Mouse (Mus musculus): ENCODE results near the gene Cyp2c23. TPM values are rescaled to one million over a fixed set of nuclear protein-coding genes. Genes with fewer than 3 reads are reported as not detected.

Cyp2c23 gene
- polyA plus RNA-seq (2014; fragmentation: Nextera tagmentation; extraction: Ambion mirVana), result not detected in 2 replicates

GRCm38 (mm10) chr19:44028972-44029371 is at the start of gene Cyp2c23:
Gene Cyp2c23 (minus strand): TSS chr19:44029208.
- ATAC-seq (ENCODE audit: low FRiP score), result no peak
- H3K4me1 ChIP-seq (ENCODE audit: control insufficient read depth, insufficient read depth, low read length), result no peaks in the 10 kb centered on the region
- H3K9ac ChIP-seq (ENCODE audit: low read length), result no peak within 1 kb of the TSS
- H3K36me3 ChIP-seq (ENCODE audit: control insufficient read depth, insufficient read depth, low read length), result no peaks in the 10 kb centered on the region
- no peaks in the 10 kb centered on the region for H3K9me3 ChIP-seq (ENCODE audit: control insufficient read depth, low read length)
- H3K27ac ChIP-seq (ENCODE audit: low read depth, low read length), result no peak within 1 kb of the TSS
- no peak within 1 kb of the TSS for H3K4me3 ChIP-seq (ENCODE audit: low read depth, low read length)
- no peaks in the 10 kb centered on the region for H3K27me3 ChIP-seq (ENCODE audit: control insufficient read depth, insufficient read depth, low read length)
- no peak within 1 kb of the TSS for H3K4me2 ChIP-seq
- 70% methylated on average over 7 of the region's 8 CpGs for WGBS
- no peak for DNase-seq (ENCODE audit: low spot score, missing footprints)

- no peak for DNase-seq (ENCODE audit: low spot score, missing footprints)
- Histone ChIP-seq H3K36me3 (ENCODE audit: control insufficient read depth, insufficient read depth, low read length) (peaks cover 7% of the 10 kb centered on the region; the same call in 1 of the 2 replicates), H3K4me3 (ENCODE audit: low read depth, low read length) (no peak overlapping the region), H3K9me3 (ENCODE audit: control insufficient read depth, low read length) (no peaks in the 10 kb centered on the region), H3K27me3 (ENCODE audit: control insufficient read depth, insufficient read depth, low read length) (no peaks in the 10 kb centered on the region), H3K4me2 (no peak overlapping the region), H3K27ac (ENCODE audit: low read depth, low read length) (no peak overlapping the region), H3K9ac (ENCODE audit: low read length) (no peak overlapping the region), H3K4me1 (ENCODE audit: control insufficient read depth, insufficient read depth, low read length) (no peaks in the 10 kb centered on the region)
- ATAC-seq (ENCODE audit: low FRiP score), result no peak
- WGBS, result 93% methylated on average over 4 of the region's 4 CpGs
These were observed 48.0 kb upstream of the Cyp2c23 start for GRCm38 (mm10) chr19:44077024-44077423.

DNA sequence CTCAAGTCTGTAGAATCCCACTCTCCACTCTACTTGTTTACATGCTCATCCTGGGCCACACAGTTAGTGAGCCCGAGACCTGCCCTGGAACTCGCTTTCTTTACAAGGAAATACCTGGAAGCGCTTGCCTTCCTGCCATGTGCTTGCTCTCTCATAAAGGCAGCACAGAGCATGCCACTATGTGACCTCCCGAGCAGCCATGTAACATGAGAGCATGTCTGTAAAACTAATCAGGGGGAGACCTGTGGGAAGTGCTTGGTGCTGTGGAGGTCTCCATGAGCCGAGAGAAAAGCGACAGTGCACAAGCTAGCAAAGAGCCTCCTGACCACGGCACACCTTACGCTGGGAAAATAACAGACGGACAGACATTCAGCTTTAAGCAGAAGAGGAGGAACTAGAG is 47.4 kb upstream of the Cyp2c23 start:
- no peaks in the 10 kb centered on the region for H3K4me1 ChIP-seq (ENCODE audit: control insufficient read depth, insufficient read depth, low read length)
- DNase-seq (ENCODE audit: low spot score, missing footprints) (no peak), ATAC-seq (ENCODE audit: low FRiP score) (no peak)
- no peak overlapping the region for H3K4me2 ChIP-seq
- 91% methylated on average over 9 of the region's 9 CpGs for WGBS
- H3K9me3 ChIP-seq (ENCODE audit: control insufficient read depth, low read length), result no peaks in the 10 kb centered on the region
- no peak overlapping the region for H3K4me3 ChIP-seq (ENCODE audit: low read depth, low read length)
- H3K9ac ChIP-seq (ENCODE audit: low read length), result no peak overlapping the region
- no peaks in the 10 kb centered on the region for H3K27me3 ChIP-seq (ENCODE audit: control insufficient read depth, insufficient read depth, low read length)
- no peak overlapping the region for H3K27ac ChIP-seq (ENCODE audit: low read depth, low read length)
- peaks cover 7% of the 10 kb centered on the region; the same call in 1 of the 2 replicates for H3K36me3 ChIP-seq (ENCODE audit: control insufficient read depth, insufficient read depth, low read length)

- Histone ChIP-seq H3K4me3 (ENCODE audit: low read depth, low read length) (no peak overlapping the region), H3K27me3 (ENCODE audit: control insufficient read depth, insufficient read depth, low read length) (no peaks in the 10 kb centered on the region), H3K9ac (ENCODE audit: low read length) (no peak overlapping the region), H3K36me3 (ENCODE audit: control insufficient read depth, insufficient read depth, low read length) (peaks cover 6% of the 10 kb centered on the region; the same call in 1 of the 2 replicates), H3K9me3 (ENCODE audit: control insufficient read depth, low read length) (no peaks in the 10 kb centered on the region), H3K27ac (ENCODE audit: low read depth, low read length) (no peak overlapping the region), H3K4me1 (ENCODE audit: control insufficient read depth, insufficient read depth, low read length) (no peaks in the 10 kb centered on the region; the same call in 1 of the 2 replicates), H3K4me2 (no peak overlapping the region)
- no peak for ATAC-seq (ENCODE audit: low FRiP score)
- no peak for DNase-seq (ENCODE audit: low spot score, missing footprints)
- WGBS, result 88% methylated on average over 11 of the region's 11 CpGs
These were observed 46.0 kb upstream of the Cyp2c23 start for GRCm38 (mm10) chr19:44074986-44075385.

DNA sequence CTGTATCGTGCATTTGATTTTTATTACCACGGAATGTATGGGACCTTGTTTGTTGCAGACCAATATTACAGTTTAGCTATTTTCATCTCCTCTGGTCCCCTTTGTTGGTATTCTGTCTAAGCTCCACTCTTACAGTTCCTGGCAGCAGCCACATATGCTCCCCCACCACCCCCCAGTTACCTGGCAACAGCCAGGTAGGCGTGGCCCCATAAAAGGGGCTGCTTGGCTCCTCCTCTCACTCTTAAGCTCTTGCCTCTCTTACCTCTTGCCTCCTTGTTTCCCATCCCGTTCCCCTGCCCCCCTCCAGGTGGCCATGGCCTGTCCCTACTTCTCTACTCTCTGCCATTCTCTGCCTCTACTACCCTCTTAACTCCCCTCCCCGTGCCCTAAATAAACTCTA is 42.2 kb upstream of the Cyp2c23 start:
- Histone ChIP-seq H3K27me3 (ENCODE audit: control insufficient read depth, insufficient read depth, low read length) (no peaks in the 10 kb centered on the region), H3K9ac (ENCODE audit: low read length) (no peak overlapping the region), H3K4me1 (ENCODE audit: control insufficient read depth, insufficient read depth, low read length) (peaks cover 5% of the 10 kb centered on the region), H3K9me3 (ENCODE audit: control insufficient read depth, low read length) (no peaks in the 10 kb centered on the region), H3K4me2 (no peak overlapping the region), H3K36me3 (ENCODE audit: control insufficient read depth, insufficient read depth, low read length) (no peaks in the 10 kb centered on the region), H3K4me3 (ENCODE audit: low read depth, low read length) (no peak overlapping the region), H3K27ac (ENCODE audit: low read depth, low read length) (no peak overlapping the region)
- ATAC-seq (ENCODE audit: low FRiP score) (no peak), DNase-seq (ENCODE audit: low spot score, missing footprints) (no peak)
- WGBS, result 57% methylated on average over 5 of the region's 5 CpGs

- H3K4me1 ChIP-seq (ENCODE audit: control insufficient read depth, insufficient read depth, low read length), result peaks cover 5% of the 10 kb centered on the region
- peak overlapping the region; percentile 39 for H3K4me3 ChIP-seq (ENCODE audit: low read depth, low read length)
- no peaks in the 10 kb centered on the region for H3K27me3 ChIP-seq (ENCODE audit: control insufficient read depth, insufficient read depth, low read length)
- WGBS, result 10% methylated on average over 4 of the region's 4 CpGs
- no peak for ATAC-seq (ENCODE audit: low FRiP score)
- peak overlapping the region; percentile 57 for H3K9ac ChIP-seq (ENCODE audit: low read length)
- no peaks in the 10 kb centered on the region for H3K9me3 ChIP-seq (ENCODE audit: control insufficient read depth, low read length)
- H3K36me3 ChIP-seq (ENCODE audit: control insufficient read depth, insufficient read depth, low read length), result no peaks in the 10 kb centered on the region
- no peak overlapping the region for H3K27ac ChIP-seq (ENCODE audit: low read depth, low read length)
- H3K4me2 ChIP-seq, result peak overlapping the region; percentile 95
- DNase-seq (ENCODE audit: low spot score, missing footprints), result no peak
These were observed 40.9 kb upstream of the Cyp2c23 start for GRCm38 (mm10) chr19:44069914-44070232.

- peak; percentile 99 for DNase-seq (ENCODE audit: low spot score, missing footprints)
- H3K4me1 ChIP-seq (ENCODE audit: control insufficient read depth, insufficient read depth, low read length), result peaks cover 5% of the 10 kb centered on the region
- H3K4me2 ChIP-seq, result peak within 1 kb of the TSS; percentile 95
- H3K4me3 ChIP-seq (ENCODE audit: low read depth, low read length), result peak within 1 kb of the TSS; percentile 39
- H3K27ac ChIP-seq (ENCODE audit: low read depth, low read length), result no peak within 1 kb of the TSS
- H3K9ac ChIP-seq (ENCODE audit: low read length), result peak within 1 kb of the TSS; percentile 57
- H3K27me3 ChIP-seq (ENCODE audit: control insufficient read depth, insufficient read depth, low read length), result no peaks in the 10 kb centered on the region
- H3K36me3 ChIP-seq (ENCODE audit: control insufficient read depth, insufficient read depth, low read length), result no peaks in the 10 kb centered on the region
- under 1% methylated on average over 73 of the region's 75 CpGs for WGBS
- no peaks in the 10 kb centered on the region for H3K9me3 ChIP-seq (ENCODE audit: control insufficient read depth, low read length)
- peak; percentile 94 for ATAC-seq (ENCODE audit: low FRiP score)
These were observed 40.3 kb upstream of the Cyp2c23 start, which contains the start of gene Erlin1 for GRCm38 (mm10) chr19:44069121-44069913. Gene Erlin1 (minus strand): TSS chr19:44069785.

DNA sequence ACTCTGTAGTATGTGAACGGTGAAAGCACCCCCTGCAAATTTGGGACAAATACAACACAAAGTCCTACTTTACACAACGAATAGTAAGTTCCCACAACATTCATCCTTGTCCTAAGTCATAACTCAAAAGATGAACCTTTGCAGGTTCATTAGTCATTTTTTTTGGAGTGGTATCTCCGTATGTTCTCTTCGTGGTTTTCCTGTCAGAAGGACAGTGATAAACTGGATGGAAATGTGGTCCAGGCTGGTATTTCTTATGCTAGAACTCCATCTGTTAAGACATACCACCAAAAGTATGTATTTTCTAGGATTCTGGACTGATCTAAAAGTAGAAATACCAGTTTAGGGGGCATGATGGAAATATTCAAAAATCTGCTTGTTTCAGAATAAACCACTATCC is 39.2 kb upstream of the Cyp2c23 start:
- peaks cover 5% of the 10 kb centered on the region for H3K4me1 ChIP-seq (ENCODE audit: control insufficient read depth, insufficient read depth, low read length)
- no peaks in the 10 kb centered on the region for H3K9me3 ChIP-seq (ENCODE audit: control insufficient read depth, low read length)
- no peak overlapping the region for H3K4me3 ChIP-seq (ENCODE audit: low read depth, low read length)
- 82% methylated on average over 4 of the region's 4 CpGs for WGBS
- H3K36me3 ChIP-seq (ENCODE audit: control insufficient read depth, insufficient read depth, low read length), result no peaks in the 10 kb centered on the region
- peak overlapping the region; percentile 57; the same call in 1 of the 2 replicates for H3K9ac ChIP-seq (ENCODE audit: low read length)
- ATAC-seq (ENCODE audit: low FRiP score) (no peak), DNase-seq (ENCODE audit: low spot score, missing footprints) (no peak)
- H3K4me2 ChIP-seq, result peak overlapping the region; percentile 95; the same call in 1 of the 2 replicates
- H3K27me3 ChIP-seq (ENCODE audit: control insufficient read depth, insufficient read depth, low read length), result no peaks in the 10 kb centered on the region
- H3K27ac ChIP-seq (ENCODE audit: low read depth, low read length), result no peak overlapping the region

DNA sequence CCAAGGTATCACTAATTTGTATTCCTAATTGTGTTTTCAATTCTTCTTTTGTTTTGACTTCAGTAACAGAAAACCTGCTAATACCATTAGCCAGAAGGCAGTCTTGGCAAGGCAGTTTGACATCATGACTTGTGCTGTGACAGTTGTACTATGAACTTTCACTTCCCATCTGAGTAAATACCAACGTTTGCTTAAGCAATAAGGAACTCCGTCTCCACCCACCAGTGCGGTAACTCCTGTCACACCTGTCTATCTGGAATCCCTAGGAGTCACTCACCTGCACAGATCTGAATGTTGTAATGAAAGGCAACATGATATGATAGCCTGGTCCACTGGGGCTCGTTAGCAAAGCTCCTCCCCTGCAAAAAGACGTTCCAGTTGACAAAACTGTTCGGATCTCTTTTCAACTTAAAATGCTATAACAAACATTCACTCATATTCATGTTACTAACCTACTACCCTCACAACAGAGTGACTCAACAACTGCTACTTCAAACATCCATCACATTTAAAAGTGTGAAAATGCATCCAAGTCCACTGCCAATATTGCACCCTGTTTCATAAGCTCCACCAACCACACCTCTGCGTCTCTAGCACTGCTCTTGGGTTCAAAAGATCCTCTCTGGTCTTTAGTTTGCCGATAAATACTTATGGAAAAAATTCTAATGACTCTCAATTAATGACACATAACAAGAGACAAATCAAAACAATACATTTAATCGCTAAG is 38.5 kb upstream of the Cyp2c23 start:
- Histone ChIP-seq H3K4me1 (ENCODE audit: control insufficient read depth, insufficient read depth, low read length) (peaks cover 5% of the 10 kb centered on the region), H3K27me3 (ENCODE audit: control insufficient read depth, insufficient read depth, low read length) (no peaks in the 10 kb centered on the region), H3K36me3 (ENCODE audit: control insufficient read depth, insufficient read depth, low read length) (no peaks in the 10 kb centered on the region), H3K9me3 (ENCODE audit: control insufficient read depth, low read length) (no peaks in the 10 kb centered on the region), H3K27ac (ENCODE audit: low read depth, low read length) (no peak overlapping the region), H3K4me2 (no peak overlapping the region), H3K4me3 (ENCODE audit: low read depth, low read length) (no peak overlapping the region), H3K9ac (ENCODE audit: low read length) (no peak overlapping the region)
- no peak for DNase-seq (ENCODE audit: low spot score, missing footprints)
- 89% methylated on average over 9 of the region's 9 CpGs for WGBS
- no peak for ATAC-seq (ENCODE audit: low FRiP score)
